Comparison of ENCODE assay signal across 8 mouse cellular contexts in the genomic region with DNA sequence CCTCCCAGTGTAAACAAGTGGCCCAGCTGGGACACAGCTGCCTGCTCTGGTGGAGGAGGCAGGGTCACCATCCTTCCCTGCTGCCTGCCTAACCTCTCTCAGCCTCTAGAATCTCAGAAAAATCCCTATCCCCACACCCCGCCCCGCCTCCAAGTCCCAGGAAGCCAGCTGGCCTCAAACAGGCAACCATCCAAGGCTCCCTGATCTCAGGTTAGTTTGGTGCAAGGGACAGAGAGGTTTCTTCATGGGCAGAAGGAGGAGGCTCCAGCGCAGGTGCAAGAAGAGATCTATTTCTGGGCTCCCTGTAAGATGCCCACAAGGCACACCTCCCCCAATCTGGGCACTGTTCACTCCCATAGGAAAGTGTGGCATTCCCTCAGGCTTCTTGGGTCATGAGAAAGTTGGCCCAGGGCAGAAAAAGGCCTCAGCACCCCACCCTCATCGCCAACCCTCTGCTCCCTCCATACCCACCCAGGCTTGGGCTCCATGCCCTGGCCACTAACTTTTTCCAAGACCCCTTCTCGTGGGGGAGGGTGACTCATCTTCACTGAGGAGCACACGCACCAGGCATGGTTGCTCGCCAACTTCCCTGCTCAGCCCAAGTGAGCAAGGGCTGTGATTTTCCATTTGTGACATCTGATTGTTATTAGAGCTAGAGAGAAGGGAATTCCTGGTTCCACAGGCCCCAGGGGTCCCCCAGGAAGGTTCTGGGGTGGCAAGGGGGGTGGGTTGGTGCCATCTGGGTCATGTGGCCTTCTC. TPM values are rescaled to one million over a fixed set of nuclear protein-coding genes. Genes with fewer than 3 reads are reported as not detected.
DNase-seq lines count a peak whose midpoint lies in the region; ATAC-seq and TF ChIP-seq lines count a peak whose summit lies in the region.

No protein-coding gene starts in this region.

- H3K27me3 ChIP-seq in hindbrain, postnatal 0 days (ENCODE audit: insufficient read depth, low read length) = no peaks in the 10 kb centered on the region
- 0 out of 2 replicates have a peak, but pooled peaks cover 4% of the 10 kb centered on the region for H3K27me3 ChIP-seq in hindbrain, embryonic 13.5 days

- DNase-seq in hindbrain, postnatal 0 days (ENCODE audit: low spot score) = peak; percentile 43
- DNase-seq in gastrocnemius, postnatal 10 days = peak; percentile 60
- DNase-seq in lung, postnatal 14 days = peak; percentile 58
- DNase-seq in neural tube, embryonic 10.5 days (ENCODE audit: extremely low spot score, low spot score) = no peak
- DNase-seq in layer of hippocampus, adult 9-11 months = no peak
- no peak for DNase-seq in adrenal gland, adult 2 months

- no peaks in the 10 kb centered on the region for H3K4me1 ChIP-seq in hindbrain, postnatal 0 days (ENCODE audit: insufficient read depth, low read length)
- H3K4me1 ChIP-seq in hindbrain, embryonic 13.5 days (replicated peaks) = peaks cover 15% of the 10 kb centered on the region

- no peak overlapping the region for H3K4me3 ChIP-seq in hindbrain, postnatal 0 days (ENCODE audit: low read length)
- H3K4me3 ChIP-seq in hindbrain, embryonic 13.5 days = no peak overlapping the region

- H3K9ac ChIP-seq in hindbrain, postnatal 0 days (replicated peaks; ENCODE audit: low read length) = no peak overlapping the region
- no peak overlapping the region for H3K9ac ChIP-seq in hindbrain, embryonic 13.5 days

- H3K4me2 ChIP-seq in hindbrain, postnatal 0 days (ENCODE audit: low read depth, low read length) = no peak overlapping the region
- no peak overlapping the region for H3K4me2 ChIP-seq in hindbrain, embryonic 13.5 days

- ATAC-seq in hindbrain, postnatal 0 days = no peak
- no peak for ATAC-seq in hindbrain, embryonic 13.5 days (ENCODE audit: low FRiP score)
- peak; percentile 32; the same call in 1 of the 2 replicates for ATAC-seq in cerebellum, adult (ENCODE audit: insufficient number of reproducible peaks, low FRiP score, low TSS enrichment)

- WGBS in hindbrain, postnatal 0 days = 54% methylated on average over 7 of the region's 7 CpGs
- 65% methylated on average over 7 of the region's 7 CpGs for WGBS in hindbrain, embryonic 13.5 days

- H3K27ac ChIP-seq in hindbrain, postnatal 0 days = no peak overlapping the region
- H3K27ac ChIP-seq in hindbrain, embryonic 13.5 days = no peak overlapping the region

- no peaks in the 10 kb centered on the region for H3K9me3 ChIP-seq in hindbrain, postnatal 0 days (ENCODE audit: low read length)
- H3K9me3 ChIP-seq in hindbrain, embryonic 13.5 days = no peaks in the 10 kb centered on the region

- H3K36me3 ChIP-seq in hindbrain, postnatal 0 days (ENCODE audit: insufficient read depth, low read length) = no peaks in the 10 kb centered on the region
- no peaks in the 10 kb centered on the region for H3K36me3 ChIP-seq in hindbrain, embryonic 13.5 days

- TF ChIP-seq CTCF in hindbrain, postnatal 0 days (IDR thresholded peaks at IDR 0.05; ENCODE audit: low read depth) = no peak

RNA-seq across cellular contexts. Expression of gene Mrgprf, which starts 0.9 kb away (rescaled TPM):
- total RNA-seq in hindbrain, postnatal 0 days (2014; rRNA removed) = 5.1 and 7.8 TPM in 2 replicates
- 3.3 and 4.1 TPM in 2 replicates for polyA plus RNA-seq in hindbrain, postnatal 0 days (2015; fragmentation: Nextera tagmentation; extraction: Ambion mirVana)
- polyA plus RNA-seq in hindbrain, embryonic 13.5 days (2015; fragmentation: Nextera tagmentation; extraction: Ambion mirVana) = 2.2 and 2.7 TPM in 2 replicates
- total RNA-seq in gastrocnemius, postnatal 10 days (2021) = 1 to 10 TPM; 5.6 to 9.3 TPM
- 1 to 10 TPM; 1.2 to 2.8 TPM for total RNA-seq in adrenal gland, adult 2 months (2021)
- polyA plus RNA-seq in adrenal gland, adult 2 months (2012; rRNA removed) = 6.9 and 8.4 TPM in 2 replicates

RNA-seq across cellular contexts. Expression of gene Mrgprd, which starts 14.9 kb away (rescaled TPM):
- total RNA-seq in hindbrain, postnatal 0 days (2014; rRNA removed) = not detected in 2 replicates
- not detected in 2 replicates for polyA plus RNA-seq in hindbrain, postnatal 0 days (2015; fragmentation: Nextera tagmentation; extraction: Ambion mirVana)
- polyA plus RNA-seq in hindbrain, embryonic 13.5 days (2015; fragmentation: Nextera tagmentation; extraction: Ambion mirVana) = not detected in 2 replicates
- not detected for total RNA-seq in gastrocnemius, postnatal 10 days (2021)
- not detected for total RNA-seq in adrenal gland, adult 2 months (2021)
- polyA plus RNA-seq in adrenal gland, adult 2 months (2012; rRNA removed) = not detected in 2 replicates

RNA-seq across cellular contexts. Expression of gene Tpcn2, which starts 15.9 kb away (rescaled TPM):
- 3.0 and 4.7 TPM in 2 replicates for total RNA-seq in hindbrain, postnatal 0 days (2014; rRNA removed)
- 2.3 and 2.6 TPM in 2 replicates for polyA plus RNA-seq in hindbrain, postnatal 0 days (2015; fragmentation: Nextera tagmentation; extraction: Ambion mirVana)
- polyA plus RNA-seq in hindbrain, embryonic 13.5 days (2015; fragmentation: Nextera tagmentation; extraction: Ambion mirVana) = 3.3 TPM in 2 replicates
- 1 to 10 TPM; 3.6 to 7.2 TPM for total RNA-seq in gastrocnemius, postnatal 10 days (2021)
- 10 to 100 TPM; 11.2 to 12.5 TPM for total RNA-seq in adrenal gland, adult 2 months (2021)
- polyA plus RNA-seq in adrenal gland, adult 2 months (2012; rRNA removed) = 14.5 and 17.9 TPM in 2 replicates

Comparison
In these comparisons a context has a peak if more than half of its experiments do, and no peak if none do; other contexts are left out.
1. DNase-seq: peak in hindbrain, postnatal 0 days (single experiment), gastrocnemius, postnatal 10 days (single experiment) and lung, postnatal 14 days (single experiment); none in neural tube, embryonic 10.5 days (single experiment), layer of hippocampus, adult 9-11 months (single experiment) and adrenal gland, adult 2 months (single experiment).